Mouse (Mus musculus) gonadal fat pad, adult 2 months (tissue): ENCODE results near the gene Txndc8. TPM values are rescaled to one million over a fixed set of nuclear protein-coding genes. Genes with fewer than 3 reads are reported as not detected.

Experiments used
- DNase-seq: peaks from one replicate; pipeline ENCODE4 v3.0.0-alpha.2; 2012; ENCODE audit warnings: low read depth
- polyA plus RNA-seq: library from polyadenylated mRNA; depleted of rRNA; stranded (reverse); fragments of >200 nt; gene quantifications from 2 replicates; pipeline ENCODE4 v1.2.3, GENCODE M21; 2012; rRNA removed

Txndc8 gene
- 0.28 and 0.89 TPM in 2 replicates for polyA plus RNA-seq

DNA sequence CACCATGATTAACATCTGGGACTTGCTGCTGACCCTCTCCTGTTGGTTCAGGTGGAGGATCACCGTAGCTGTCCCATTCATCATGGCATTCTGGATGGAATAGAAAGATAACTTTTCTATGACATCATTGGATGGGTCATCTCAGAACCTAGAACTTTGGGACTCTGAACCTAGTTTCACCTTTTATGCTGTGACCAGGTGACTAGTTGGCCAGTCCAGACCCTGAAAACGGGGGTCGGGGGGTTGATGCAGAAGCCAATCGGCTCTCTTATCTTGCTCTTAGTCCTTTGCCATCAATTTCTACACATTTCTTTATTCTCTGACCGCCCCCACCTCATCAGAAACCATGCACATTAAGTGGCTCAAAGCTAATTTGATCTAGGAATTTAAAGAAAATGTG lies at the start of gene Txndc8:
Gene Txndc8 (minus strand): TSS at position 101 of the 400 bp plus-strand sequence.
- no peak for DNase-seq

DNA sequence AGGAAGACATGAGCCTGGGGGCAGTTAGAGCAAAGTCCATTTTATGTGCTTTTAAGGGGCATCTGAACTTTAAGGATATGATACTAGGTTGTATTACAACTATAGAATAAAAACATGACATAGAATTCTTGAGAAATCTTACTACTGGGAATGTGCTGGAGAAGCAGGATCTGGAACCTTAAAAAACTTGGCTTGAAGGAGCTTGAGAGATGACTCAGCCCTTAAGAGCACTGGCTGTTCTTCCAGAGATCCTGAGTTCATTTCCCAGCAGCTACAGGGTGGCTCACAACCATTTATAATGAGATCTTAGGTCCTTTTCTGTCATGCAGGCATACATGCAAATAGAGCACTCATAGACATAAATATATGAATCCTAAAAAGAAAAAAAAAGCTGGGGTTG lies 46.7 kb upstream of the Txndc8 start:
- no peak for DNase-seq

DNA sequence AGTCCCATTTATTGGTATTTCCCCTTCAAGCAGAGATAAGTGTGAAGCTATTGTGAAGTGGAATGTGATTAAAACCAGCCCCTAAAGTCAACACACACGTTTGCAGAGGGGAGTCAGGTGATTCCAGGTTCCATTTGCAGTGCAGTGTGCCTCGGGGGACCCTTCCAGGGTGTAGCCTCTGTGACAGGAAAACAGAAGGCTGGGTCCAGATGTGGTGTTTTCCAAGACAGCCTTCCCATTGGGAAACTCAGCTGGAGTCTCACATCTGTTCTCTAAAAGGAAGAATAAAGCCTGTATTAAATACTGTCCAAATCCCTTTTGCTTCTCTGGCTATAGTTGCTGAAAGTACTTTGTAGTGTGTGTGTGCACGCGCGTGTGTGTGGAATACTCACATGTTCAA lies 45.5 kb upstream of the Txndc8 start:
- DNase-seq, result no peak

DNA sequence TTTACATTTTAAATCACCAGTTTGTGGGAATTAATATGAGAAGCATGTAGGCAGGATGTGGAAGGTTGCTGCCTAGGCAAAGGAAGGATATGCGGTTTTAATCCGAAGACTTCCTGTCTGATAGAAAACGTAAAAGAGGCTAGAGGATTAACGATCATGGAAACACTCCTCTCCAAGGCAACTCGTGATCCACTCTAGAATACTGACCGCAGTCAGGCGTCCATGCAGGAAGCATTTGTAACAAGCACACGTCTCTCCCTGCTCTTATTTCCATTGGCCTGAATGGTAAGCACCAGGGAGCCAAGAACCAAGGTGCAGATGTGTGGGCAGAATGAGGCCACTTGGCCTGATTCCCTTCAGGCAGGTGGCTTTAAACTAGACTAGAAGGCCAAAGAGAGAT lies 41.8 kb upstream of the Txndc8 start:
- DNase-seq, result no peak

DNA sequence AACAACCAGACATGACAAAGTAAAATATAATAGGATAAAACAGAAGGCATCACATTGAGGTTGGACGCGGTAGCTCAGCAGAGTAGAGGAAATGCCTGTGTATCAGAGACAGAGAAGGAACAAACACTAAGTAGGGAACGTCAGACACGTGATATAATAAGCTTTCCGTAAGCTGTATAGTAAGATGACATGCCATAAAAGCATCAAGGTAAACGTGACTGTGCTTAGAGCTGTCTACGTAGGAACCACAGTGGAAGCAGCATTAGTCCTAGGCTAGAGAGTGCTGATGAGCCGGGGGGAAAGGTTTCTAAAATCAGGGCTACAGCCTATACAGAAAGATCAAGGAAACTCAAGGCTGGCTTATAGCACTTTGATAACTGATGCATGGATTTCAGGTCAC lies 41.4 kb upstream of the Txndc8 start:
- DNase-seq, result no peak

DNA sequence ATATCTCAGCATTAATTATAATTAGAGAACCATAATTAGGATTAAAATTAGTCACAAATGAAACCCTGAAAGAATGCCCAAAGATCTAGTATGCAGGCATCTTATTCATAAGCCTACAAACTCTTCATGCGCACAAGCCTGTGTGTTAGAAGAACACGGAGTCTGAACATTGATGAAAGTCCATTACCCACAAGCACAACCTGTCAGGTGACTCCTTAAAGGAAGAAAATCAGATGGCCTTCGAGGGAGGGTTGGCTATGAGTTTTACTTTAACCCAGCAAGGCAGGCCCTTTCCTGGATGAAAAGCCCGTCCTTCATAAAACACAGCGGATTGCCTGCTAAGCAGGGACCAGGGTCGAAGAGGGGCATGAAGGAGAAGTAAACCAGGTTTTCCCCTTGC lies 35.9 kb upstream of the Txndc8 start:
- DNase-seq, result no peak

DNA sequence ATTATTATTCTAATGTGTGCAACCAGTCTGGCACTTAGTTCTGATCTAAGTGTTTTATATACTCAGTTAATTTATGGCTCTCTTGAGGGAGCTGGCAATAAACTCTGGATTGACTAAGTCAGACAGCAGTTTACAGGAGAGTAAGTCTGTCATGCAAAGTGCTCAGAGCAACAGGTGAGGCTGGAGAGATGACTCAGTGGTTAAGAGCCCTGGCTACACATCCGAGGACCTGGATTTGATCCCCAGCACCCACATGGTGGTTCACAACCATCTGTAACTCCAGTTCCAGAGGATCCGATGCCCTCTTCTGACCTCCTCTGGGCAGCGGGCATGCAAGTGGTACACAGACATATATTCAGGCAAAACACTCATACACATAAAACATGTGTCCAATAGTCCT lies 35.4 kb upstream of the Txndc8 start:
- DNase-seq, result no peak

DNA sequence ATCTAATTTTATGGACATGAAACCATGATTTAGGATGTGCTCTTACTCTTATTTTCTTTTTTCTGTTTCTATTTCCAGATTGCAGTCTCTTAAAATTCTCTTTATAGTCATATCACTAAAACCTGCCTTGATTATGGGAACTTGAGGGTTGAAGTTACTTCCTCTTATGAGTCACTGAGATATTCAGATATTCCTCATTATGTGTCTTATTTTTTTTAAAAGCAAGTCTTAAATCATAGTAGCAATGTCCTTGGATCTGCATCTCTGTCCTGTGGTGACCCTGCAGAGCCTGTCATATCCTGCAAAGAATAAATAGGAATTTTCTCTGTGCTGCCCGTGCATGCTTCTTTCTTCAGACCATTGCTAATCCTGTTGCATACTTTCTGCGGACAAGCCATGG lies 31.2 kb upstream of the Txndc8 start:
- no peak for DNase-seq

DNA sequence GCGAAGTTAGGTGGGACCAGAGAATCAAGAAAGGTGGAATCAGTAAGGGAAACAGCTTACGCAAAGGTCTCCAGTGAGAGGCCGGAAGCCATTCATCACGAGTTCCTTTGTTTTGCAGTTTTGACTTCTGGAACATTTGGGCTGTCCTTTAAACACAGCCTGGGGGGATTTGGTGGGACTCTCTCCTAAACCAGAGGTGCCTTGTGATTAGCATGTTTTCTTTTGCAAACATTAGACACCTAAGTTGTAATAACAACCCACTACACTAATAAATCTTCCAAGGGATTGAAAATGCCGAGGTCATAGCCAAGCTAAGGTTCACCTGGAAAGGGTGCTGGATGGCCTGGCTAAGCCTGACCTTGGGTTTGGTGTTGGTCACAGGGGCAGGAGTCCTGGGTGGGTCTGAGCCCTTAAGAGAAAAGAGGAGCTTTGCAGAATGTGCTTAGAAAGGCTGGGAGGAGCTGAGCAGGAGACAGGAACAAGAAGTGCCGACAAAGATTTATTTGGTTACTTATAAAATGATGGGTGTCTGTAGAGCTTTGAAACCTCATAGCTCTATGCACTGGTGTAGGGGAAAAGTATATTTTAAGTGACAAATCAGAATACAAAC lies 28.3 kb upstream of the Txndc8 start:
- DNase-seq, result no peak

DNA sequence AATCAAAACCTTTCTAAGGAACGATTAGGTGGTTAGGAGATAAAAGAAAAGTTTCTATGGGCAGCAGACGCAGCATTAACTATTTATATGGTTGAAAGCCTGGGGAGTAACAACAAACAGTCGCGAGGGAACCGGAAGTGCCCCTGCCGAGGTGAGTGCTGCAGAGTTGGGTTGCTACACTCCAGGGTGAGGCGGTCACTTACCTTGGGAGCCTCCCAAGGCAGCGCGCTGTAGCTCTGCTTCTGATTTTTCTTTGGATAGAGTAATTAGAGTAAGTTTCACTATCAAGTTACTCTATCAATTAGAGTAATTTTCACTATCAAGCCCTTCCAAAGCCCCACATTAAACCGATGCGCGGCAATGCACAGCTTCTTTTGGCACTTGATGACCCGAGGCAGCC lies 25.7 kb upstream of the Txndc8 start:
- no peak for DNase-seq

DNA sequence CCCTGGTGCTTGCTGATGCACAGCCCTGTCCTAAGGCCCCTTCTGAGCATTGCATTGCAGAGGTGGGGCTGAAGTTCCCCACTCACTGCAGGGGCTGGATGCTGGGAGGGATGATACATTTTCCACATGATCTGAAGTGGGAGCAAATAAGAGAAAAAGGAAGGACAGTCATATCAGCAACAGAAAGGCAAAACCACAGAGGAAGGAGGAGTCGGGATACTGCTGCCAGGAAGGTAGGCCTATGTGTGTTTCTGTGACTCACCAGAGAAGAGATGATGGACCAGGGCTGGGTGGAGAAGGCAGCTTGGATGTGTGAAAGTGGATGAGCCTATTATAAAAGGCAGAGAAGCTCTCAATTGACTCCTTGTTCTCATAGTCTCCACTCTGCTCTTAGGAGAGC lies 23.8 kb upstream of the Txndc8 start:
- DNase-seq, result no peak

DNA sequence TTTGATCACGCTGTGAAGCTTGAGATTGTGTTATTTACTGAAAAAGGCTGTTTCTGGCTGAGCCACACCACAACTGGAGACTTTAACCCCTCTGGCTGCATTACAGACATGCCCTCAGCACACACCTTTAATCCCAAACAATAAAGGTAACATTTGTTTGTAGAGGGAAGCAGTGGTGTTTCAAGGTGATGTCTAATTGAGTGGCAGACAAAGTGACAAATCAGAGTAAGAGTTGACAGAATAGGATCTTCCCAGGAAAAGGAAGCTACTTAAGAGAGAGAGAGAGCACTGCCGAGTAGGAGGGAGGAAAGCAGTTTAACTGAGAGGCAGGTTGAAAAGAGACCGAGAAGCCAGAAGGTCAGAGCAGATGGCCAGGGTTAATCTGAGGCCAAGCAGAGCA lies 5.4 kb downstream of the Txndc8 start:
- no peak for DNase-seq

DNA sequence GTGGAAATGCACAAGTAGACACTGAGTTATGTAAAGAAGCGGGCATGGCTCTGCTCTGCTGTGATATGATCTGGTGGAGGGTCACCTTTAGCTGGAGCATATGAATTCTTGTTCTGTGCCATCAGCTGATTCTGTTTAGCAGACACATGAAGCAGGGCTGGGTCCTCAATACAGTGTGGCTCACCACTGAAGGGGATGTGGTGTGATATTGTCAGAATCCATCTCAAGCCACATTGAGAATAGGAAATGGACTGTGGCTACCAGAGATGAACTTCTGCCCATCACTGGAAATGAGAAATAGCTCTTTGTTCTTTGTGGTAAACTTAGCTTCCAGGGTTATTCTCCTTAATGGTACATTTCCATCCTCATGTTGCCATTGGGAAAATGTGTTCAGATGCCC lies 17.5 kb downstream of the Txndc8 start:
- DNase-seq, result no peak

DNA sequence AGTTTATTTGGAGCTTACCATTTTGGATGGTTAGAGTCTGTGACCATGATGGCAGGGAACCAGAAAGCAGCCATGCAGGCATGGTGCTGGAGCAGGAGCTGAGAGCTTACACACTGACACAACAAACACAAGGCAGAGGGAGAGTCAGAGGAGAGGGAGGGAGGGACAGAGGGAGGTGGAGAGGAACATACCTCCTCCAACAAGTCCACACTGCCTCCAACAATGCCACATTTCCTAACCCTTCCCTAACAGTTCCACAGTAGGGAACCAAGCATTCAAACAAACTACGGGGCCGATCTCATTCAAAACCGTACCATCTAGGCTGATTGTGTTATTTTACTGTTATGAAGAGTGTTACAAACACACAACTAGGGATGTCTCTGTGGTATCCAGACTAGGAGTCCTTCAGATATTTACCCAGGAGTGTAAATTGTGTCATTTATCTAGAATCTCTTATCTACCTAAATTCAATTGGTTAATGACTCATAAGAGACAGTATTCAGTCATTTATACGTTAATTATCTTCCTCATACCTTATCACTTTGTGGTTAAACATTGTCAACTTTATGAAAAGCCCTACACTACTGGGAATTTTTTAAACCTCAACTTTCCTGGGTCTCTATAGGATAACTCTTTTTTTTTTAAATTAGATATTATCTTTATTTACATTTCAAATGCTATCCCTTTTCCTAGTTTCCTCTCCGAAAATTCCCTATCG lies 34.4 kb downstream of the Txndc8 start:
- no peak for DNase-seq

DNA sequence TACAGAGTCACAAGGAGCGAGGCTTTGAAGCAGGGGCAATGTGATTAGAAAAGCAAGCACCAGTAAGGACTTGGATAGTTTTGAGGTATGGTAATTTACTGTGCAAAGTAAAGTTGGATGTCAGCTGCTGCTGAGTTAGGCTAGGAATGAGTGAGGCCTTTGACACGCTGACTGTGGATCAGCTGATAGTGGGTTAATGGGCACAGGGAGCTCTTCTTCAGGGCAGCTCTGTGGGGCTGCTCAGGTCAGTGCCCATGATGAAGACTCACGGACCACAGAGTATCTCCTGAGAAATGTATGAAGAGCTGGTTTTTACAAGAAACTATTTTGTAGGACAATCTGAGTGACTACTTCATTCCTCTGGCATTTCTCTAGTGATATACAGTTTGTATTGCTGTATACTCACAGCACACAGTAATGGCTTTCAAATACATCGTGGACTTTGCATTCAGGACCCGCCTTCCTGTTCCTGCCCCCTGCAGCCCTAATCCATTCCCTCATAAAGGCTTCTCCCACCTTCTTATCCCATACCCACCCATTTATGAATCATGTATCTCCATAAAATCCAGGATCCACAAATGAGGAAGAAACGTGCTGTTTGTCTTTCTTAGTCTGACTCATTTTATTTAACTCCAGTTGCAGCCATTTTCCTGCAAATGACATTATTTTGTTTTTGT lies 35.2 kb downstream of the Txndc8 start:
- no peak for DNase-seq

DNA sequence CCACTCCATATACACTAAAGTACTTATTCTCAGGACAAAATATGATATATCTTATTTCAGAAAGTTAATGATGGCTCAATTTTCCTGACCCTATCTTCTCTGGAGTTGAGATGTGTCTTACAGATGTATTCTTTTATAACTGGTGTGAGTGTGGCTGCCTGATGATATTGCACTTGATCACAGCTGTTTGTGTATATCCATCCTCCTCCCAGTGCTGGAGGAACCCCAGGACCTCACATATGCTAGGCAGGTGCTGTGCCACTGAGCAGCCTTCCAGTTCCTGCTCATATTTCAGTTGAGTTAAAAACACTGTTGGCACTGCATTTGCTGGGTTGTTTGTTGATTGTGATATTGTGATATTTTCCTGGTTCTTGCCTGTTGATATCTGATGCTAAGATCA lies 38.6 kb downstream of the Txndc8 start:
- DNase-seq, result no peak

DNA sequence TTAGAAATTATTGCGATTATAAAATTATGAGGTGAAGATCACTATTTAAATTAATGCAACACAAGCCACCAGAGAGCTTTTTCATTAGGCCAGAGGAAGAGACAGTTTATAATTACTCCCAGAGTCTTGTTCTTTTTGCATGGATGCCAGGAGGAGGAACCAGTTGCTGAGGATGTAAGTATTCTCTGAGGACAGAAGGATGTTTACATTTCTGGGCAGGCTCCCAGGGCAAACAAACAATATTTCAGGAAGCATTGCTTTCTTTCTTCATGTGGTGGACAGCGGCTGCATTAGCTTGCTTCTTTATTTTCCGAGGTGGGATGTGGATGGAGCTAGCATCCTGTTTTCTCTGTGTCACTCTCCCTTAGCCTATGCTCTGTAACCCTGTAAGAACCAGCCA lies 41.7 kb downstream of the Txndc8 start:
- no peak for DNase-seq

DNA sequence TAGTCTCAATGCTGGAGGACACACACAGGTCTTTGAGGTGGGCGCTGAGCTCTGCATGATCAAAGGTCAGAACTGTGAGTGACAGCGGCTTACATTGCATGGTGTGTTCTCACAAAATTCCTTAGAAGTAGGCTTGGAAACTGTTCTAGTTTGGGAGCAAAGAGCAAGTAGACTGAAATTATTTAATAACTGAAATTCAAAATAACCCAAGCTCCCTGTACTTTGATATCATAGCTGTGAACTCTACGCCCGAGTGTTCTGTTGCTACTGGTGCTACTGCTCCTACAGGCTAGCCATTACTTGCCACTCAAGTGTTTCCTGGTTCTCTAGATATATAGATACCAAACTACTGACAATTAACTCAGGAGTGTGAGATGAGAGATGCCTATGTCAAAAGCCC lies 43.4 kb downstream of the Txndc8 start:
- DNase-seq, result no peak

DNA sequence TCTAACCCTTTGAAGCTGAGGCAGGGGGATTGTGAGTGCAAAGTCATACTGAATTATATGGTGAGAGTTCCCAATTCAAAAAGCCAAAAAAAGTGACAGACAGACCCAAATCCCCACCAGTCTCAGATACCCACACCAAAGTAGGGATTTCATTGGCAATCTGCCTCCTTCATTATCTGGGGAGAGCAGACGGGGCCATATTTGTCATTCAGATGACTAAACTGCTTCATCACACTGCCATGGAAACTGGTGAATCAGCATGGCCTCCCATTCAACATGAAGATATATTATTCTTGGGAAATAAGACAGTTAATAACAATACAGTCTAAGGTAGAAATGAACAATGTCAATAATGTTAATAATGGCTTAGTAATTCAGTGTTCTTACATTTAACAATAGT lies 44.8 kb downstream of the Txndc8 start:
- DNase-seq, result no peak

DNA sequence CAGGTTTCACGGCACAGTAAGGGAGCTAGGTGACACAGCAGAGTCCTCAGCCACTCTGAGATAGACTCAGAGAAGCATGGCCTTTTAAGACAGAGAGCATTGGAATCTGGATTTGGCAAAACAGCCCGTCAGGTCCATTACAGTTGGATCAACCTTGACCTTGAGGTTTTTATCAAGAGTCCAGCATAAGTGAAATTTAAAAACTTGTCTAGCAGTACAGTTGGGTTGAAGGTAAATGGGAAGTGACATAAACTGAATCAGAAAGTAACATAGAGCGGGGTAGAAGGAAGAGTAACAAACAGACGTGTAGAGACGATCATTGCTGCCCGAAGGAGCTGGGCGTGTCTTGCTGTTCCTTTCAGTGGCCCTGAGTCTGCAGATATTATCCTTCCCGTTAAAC lies 49.9 kb downstream of the Txndc8 start:
- no peak for DNase-seq

DNA sequence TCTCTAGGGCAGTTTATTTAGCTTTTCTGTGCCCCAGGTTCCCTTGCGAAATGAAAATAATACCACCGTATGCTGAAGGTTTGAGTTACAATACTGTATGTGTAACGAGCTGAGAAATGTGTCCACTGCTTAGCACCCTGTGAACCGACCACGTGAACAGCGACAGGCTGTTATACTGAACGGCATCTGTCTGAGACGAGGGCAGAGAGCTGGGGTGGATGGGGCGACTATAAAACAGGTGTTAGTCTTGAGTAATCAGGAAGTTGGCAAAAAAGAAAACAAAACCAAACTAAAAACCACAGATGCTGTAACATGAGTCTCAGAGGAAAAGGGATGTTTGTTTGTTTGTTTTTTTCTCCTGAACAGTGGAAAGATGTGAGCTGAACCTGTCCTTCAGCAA lies 50.8 kb downstream of the Txndc8 start:
- DNase-seq, result no peak

DNA sequence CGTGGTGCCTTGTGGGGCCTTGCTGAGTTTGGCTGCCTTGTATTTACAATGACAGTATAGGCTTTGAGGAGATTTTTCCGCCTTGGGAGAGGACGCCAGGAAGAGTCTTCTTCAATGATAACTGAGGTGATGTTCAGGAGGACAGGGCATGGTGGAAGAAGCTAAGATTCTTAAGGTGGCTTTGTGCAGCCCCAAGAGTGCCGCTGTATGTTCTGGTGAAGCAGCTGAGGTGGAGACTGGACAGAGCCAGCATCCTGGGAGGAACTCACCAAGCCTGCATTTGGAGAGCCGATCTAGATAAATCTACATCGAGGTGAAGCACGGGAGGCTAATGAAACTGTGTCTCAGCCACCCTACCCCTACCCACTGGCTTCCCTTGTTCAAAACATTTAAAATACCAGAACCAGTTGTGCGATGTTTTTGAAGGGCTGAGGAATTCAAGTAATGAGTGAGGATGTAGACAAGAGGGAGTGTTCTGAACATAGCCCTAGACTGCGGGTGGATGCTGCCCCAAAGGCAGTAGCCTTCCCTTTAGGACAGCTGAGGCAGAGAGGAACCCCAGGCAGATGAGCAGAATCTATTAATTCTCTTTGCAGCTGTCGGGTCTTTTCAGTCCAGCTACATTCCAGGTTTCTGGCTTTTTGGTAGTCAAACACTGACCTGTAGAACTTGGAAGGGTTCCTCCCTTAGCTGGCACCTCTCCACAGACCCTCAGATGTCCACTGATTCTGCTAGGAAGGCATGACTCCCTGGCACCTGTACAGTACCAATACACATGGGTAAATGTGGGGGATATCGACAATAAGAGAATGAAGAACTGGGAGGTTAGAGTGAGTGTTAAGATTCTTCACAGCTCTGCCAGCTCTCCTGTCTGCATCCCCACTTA lies 51.5 kb downstream of the Txndc8 start:
- no peak for DNase-seq
